Mouse (Mus musculus): Measurements from ENCODE around the gene Ms4a2.

The Ms4a2 gene

DNA sequence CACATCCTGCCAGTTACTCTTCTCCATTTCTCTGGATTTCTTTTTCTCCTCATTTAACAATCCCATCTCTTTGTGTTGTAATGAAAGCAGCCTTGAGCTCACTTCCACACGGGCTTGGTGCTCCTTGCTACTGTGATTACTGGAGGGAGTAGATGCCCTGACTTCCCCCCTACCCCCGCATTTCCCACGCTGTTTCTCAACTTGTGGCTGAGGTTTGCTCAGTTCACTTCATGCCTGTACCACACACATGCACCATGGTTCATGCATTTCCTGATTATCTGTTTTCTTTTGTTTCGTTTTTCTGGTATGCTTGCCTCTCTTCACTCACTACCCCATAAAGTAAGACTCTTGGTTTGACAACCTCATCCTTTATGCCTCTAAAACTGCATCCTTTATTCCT, 34.3 kb downstream of the Ms4a2 start:
- no peak for ATAC-seq (ENCODE audit: low TSS enrichment)

DNA sequence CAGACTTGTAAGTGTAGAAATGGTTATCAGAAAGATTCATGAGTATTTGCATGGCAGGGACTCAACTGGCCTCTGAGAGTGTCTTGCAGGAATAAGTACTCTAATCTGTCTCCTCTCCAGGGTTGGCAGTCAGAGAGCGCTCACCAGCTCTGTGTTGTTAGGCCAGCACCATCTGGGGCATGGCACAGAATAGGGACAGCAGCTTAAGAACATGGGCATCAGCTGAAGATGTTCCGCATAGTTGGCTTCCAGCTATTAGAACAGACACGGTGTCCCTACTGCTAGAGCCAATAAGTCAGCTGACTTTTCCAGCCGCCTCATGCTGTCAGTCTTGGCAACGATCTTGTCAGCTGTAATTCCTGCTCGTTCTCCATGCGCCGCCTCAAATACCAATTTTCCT, 48.6 kb downstream of the Ms4a2 start:
- no peak for ATAC-seq (ENCODE audit: low TSS enrichment)

Measured in frontal cortex, adult (tissue).